Mouse (Mus musculus) bone marrow, adult 2 months (tissue): ENCODE measurements around the gene Ttll12. TPM values are rescaled to one million over a fixed set of nuclear protein-coding genes. Genes with fewer than 3 reads are reported as not detected.
A peak's percentile ranks its signal among the peaks of the same experiment; 100 is the strongest.

Experiments used
- H3K27ac ChIP-seq: fragments of 200-500 bp; 2 replicates; pipeline ENCODE4 v1.5.1; 2012; ENCODE audit warnings: low read depth, mild to moderate bottlenecking, control low read depth, inconsistent platforms, low read length; ENCODE audit not compliant: control insufficient read depth, poor library complexity, insufficient read depth
- H3K4me1 ChIP-seq: fragments of 200-500 bp; 2 replicates; pipeline ENCODE4 v1.6.1; 2011; ENCODE audit warnings: low read length; ENCODE audit not compliant: control insufficient read depth, insufficient read depth
- H3K4me3 ChIP-seq: fragments of 200-500 bp; replicated peaks from 2 replicates; pipeline ENCODE3; 2011; ENCODE audit warnings: mild to moderate bottlenecking, low read depth, low read length, control low read depth; ENCODE audit not compliant: control insufficient read depth
- CTCF ChIP-seq: fragments of 200-500 bp; IDR thresholded peaks from 2 replicates; pipeline ENCODE4 v1.5.1; 2011; ENCODE audit warnings: low read length, control low read depth; ENCODE audit not compliant: control insufficient read depth, insufficient read depth
- POLR2A ChIP-seq: fragments of 200-500 bp; IDR thresholded peaks from 2 replicates; pipeline ENCODE4 v1.6.1; 2011; ENCODE audit warnings: low read depth, mild to moderate bottlenecking, control low read depth, low read length, borderline replicate concordance; ENCODE audit not compliant: control insufficient read depth
- WGBS: fragments of 180-500 bp; shearing (Covaris S2); methylation state at CpG from one replicate; pipeline ENCODE4 v1.1.7; 2018; 5-methylcytosine and 5-hydroxymethylcytosine counted together
- polyA plus RNA-seq: library from polyadenylated mRNA; stranded (reverse); fragments of >200 nt; gene quantifications from 2 replicates; pipeline ENCODE4 v1.2.4, GENCODE M21; 2011; ENCODE audit warnings: low replicate concordance; ENCODE audit not compliant: missing spikeins, insufficient read depth, insufficient read length

Gene Ttll12
- polyA plus RNA-seq, 1 experiment = 19.8 TPM

GRCm38 (mm10) chr15:83531961-83532469 lies 62.9 kb downstream of the Ttll12 start:
- peaks cover 1% of the 10 kb centered on the region; the same call in 1 of the 2 replicates for H3K4me1 ChIP-seq
- H3K27ac ChIP-seq = no peak overlapping the region
- WGBS = 80% methylated on average over 5 of the region's 5 CpGs
- TF ChIP-seq POLR2A (no peak), CTCF (peak; percentile 48)
- H3K4me3 ChIP-seq = no peak overlapping the region

- Histone ChIP-seq H3K4me1 (peaks cover 3% of the 10 kb centered on the region), H3K27ac (no peak overlapping the region), H3K4me3 (no peak overlapping the region)
- WGBS = 68% methylated on average over 6 of the region's 6 CpGs
- TF ChIP-seq POLR2A = no peak
- no peak for TF ChIP-seq CTCF
These were observed 64.3 kb downstream of the Ttll12 start for GRCm38 (mm10) chr15:83530688-83531087.

- no peak for TF ChIP-seq CTCF
- TF ChIP-seq POLR2A = no peak
- no peak overlapping the region for H3K27ac ChIP-seq
- WGBS = 34% methylated on average over 9 of the region's 9 CpGs
- peaks cover 3% of the 10 kb centered on the region for H3K4me1 ChIP-seq
- no peak overlapping the region for H3K4me3 ChIP-seq
These were observed 64.7 kb downstream of the Ttll12 start for GRCm38 (mm10) chr15:83530233-83530632.

- 78% methylated on average over 5 of the region's 5 CpGs for whole genome bisulfite sequencing
- Histone ChIP-seq H3K4me3 (no peak overlapping the region), H3K27ac (no peak overlapping the region), H3K4me1 (peaks cover 1% of the 10 kb centered on the region)
- TF ChIP-seq CTCF (no peak), POLR2A (no peak)
These were observed 65.2 kb downstream of the Ttll12 start for GRCm38 (mm10) chr15:83529765-83530164.

GRCm38 (mm10) chr15:83528892-83529291 lies 66.1 kb downstream of the Ttll12 start:
- TF ChIP-seq POLR2A = no peak
- no peak for TF ChIP-seq CTCF
- Histone ChIP-seq H3K4me3 (no peak overlapping the region), H3K27ac (no peak overlapping the region), H3K4me1 (peaks cover 1% of the 10 kb centered on the region)
- WGBS = 80% methylated on average over 4 of the region's 4 CpGs

- Histone ChIP-seq H3K4me3 (no peak overlapping the region), H3K4me1 (peaks cover 1% of the 10 kb centered on the region), H3K27ac (no peak overlapping the region)
- TF ChIP-seq POLR2A (no peak), CTCF (no peak)
- WGBS = 70% methylated on average over 2 of the region's 2 CpGs
These were observed 67.2 kb downstream of the Ttll12 start for GRCm38 (mm10) chr15:83527747-83528146.

GRCm38 (mm10) chr15:83527092-83527437 lies 67.9 kb downstream of the Ttll12 start:
- 0 out of 2 replicates have a peak overlapping the region, but pooled peaks have one; percentile 17 for H3K27ac ChIP-seq
- peak overlapping the region; percentile 80 for H3K4me3 ChIP-seq
- H3K4me1 ChIP-seq = peaks cover 1% of the 10 kb centered on the region
- 5% methylated on average over 26 of the region's 26 CpGs for WGBS
- TF ChIP-seq POLR2A = no peak; the same call in 1 of the 2 replicates
- no peak for TF ChIP-seq CTCF

GRCm38 (mm10) chr15:83526424-83527091 lies 68.4 kb downstream of the Ttll12 start, which contains the start of gene Bik:
Gene Bik, plus strand, starts transcription at chr15:83526862.
- TF ChIP-seq CTCF = no peak
- no peak; the same call in 1 of the 2 replicates for TF ChIP-seq POLR2A
- under 1% methylated on average over 45 of the region's 45 CpGs for WGBS
- H3K27ac ChIP-seq = peak within 1 kb of the TSS; percentile 17; the same call in 1 of the 2 replicates
- H3K4me1 ChIP-seq = peaks cover 1% of the 10 kb centered on the region
- H3K4me3 ChIP-seq = peak within 1 kb of the TSS; percentile 80

Other genes starting within 250 kb of the Ttll12 start
- gene Arfgap3, start 244.9 kb downstream of the Ttll12 start, polyA plus RNA-seq = 7.5 and 12.1 TPM in 2 replicates
- gene Pacsin2, start 130.6 kb downstream of the Ttll12 start, polyA plus RNA-seq = 47.6 and 48.2 TPM in 2 replicates
- 2.4 and 5.1 TPM in 2 replicates for gene Ttll1, start 84.3 kb downstream of the Ttll12 start, polyA plus RNA-seq
- gene Bik, start 68.3 kb downstream of the Ttll12 start, polyA plus RNA-seq = 3.3 and 4.9 TPM in 2 replicates
- 80.1 and 97.0 TPM in 2 replicates for gene Tspo, start 31.6 kb downstream of the Ttll12 start, polyA plus RNA-seq
- gene Mcat, start 31.4 kb downstream of the Ttll12 start, polyA plus RNA-seq = 5.4 and 11.0 TPM in 2 replicates
- 0.45 TPM in 1 of 2 replicates, not detected in the other for gene Scube1, start 129.9 kb upstream of the Ttll12 start, polyA plus RNA-seq
- gene Mpped1, start 184.3 kb upstream of the Ttll12 start, polyA plus RNA-seq = not detected in 2 replicates